Mouse (Mus musculus): Measurements from ENCODE around the gene Dhx58. TPM values are rescaled to one million over a fixed set of nuclear protein-coding genes. Genes with fewer than 3 reads are reported as not detected.

Gene Dhx58
- 10 to 100 TPM; 33.1 to 33.4 TPM for total RNA-seq (2021)
- long read RNA-seq, experiment 1, partial matches to known transcripts: 20 of 28 reads
- long read RNA-seq, experiment 1, other reads (novel, unspliced or antisense): 4 of 28 reads
- long read RNA-seq, experiment 2, transcript Dhx58-201 (13 exons, 2,412 nt): major isoform, 16 of 110 reads
- long read RNA-seq, experiment 2, partial matches to known transcripts: 83 of 110 reads
- long read RNA-seq, experiment 2, other reads (novel, unspliced or antisense): 11 of 110 reads

GRCm38 (mm10) chr11:100703851-100704531, at the start of gene Dhx58:
Gene Dhx58, minus strand, starts transcription at chr11:100704271.
- no peak for DNase-seq (ENCODE audit: low spot score in 2 of 2)

- DNase-seq (ENCODE audit: low spot score in 2 of 2): no peak
Observed at GRCm38 (mm10) chr11:100752294-100752693, 48.2 kb upstream of the Dhx58 start.

- no peak for DNase-seq (ENCODE audit: low spot score in 2 of 2)
Observed at GRCm38 (mm10) chr11:100750127-100750526, 46.1 kb upstream of the Dhx58 start.

DNA sequence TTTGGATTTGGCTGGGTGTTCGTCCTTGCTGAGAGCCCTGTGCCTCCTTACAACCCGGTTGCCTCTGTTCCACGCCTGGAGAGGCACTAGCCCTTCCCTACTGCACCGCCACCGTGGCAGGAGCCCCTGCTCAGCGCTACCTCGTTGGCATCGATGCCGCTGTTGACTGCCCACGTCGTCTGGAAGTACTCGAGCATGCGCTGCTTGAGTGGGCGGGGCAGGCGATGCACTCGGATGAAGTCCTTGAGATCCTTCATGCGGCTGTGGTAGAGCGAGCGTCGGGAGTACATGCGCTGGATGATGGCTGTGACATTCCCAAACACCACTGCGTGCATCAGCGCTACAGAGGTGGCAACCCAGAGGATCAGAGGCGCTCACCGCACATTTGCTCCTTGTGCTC, 45.4 kb upstream of the Dhx58 start:
- DNase-seq (ENCODE audit: low spot score in 2 of 2): no peak

DNA sequence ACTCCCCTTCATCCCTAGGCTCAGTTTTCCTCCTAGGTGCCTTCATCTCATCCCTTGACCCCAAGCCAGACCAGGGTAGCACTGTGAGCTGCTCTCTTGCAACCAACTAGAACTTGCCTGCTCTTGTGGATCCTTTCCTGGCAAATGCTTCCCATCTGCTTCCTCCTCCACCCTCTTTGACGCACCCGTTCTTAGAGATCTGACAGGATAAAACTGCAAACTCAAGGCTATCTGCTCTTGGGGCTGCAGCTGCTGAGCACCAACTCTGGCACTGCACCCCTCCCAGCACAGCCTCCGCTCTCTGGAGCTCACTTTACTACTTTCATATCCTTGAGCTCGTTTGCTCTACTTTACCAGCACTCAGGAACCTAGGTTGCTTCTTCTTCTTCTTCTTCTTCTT, 44.5 kb upstream of the Dhx58 start:
- DNase-seq (ENCODE audit: low spot score in 2 of 2): no peak

GRCm38 (mm10) chr11:100747114-100747513, 43.0 kb upstream of the Dhx58 start:
- DNase-seq (ENCODE audit: low spot score in 2 of 2): no peak

DNA sequence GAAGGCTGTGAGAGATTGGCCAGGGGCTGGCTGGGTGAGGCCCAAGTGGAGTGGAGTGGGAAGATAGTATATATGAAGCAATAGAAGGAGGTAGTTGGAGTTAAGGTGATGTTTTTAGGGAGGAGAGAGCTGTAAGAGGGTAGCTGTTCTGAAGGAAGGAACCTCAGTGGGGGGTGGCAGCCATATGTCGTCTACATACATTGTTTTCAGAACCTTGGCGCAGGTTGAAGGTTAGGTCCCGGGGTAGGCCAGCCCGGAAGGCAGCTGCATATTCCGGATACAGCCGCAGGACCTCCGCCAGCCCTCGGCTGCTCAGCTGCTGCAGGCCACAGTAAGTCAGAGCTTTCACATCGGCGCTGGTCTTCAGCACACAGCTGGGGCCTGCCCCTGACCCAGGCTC, 42.5 kb upstream of the Dhx58 start:
- no peak for DNase-seq (ENCODE audit: low spot score in 2 of 2)

GRCm38 (mm10) chr11:100745085-100745484, 41.0 kb upstream of the Dhx58 start:
- DNase-seq (ENCODE audit: low spot score in 2 of 2): peak in 1 of 2 experiments; percentile 44

GRCm38 (mm10) chr11:100741348-100741747, 37.3 kb upstream of the Dhx58 start:
- no peak for DNase-seq (ENCODE audit: low spot score in 2 of 2)

- DNase-seq (ENCODE audit: low spot score in 2 of 2): no peak
Observed at GRCm38 (mm10) chr11:100738749-100739148, 34.7 kb upstream of the Dhx58 start.

- peak; percentile 93 to 94 for DNase-seq (ENCODE audit: low spot score in 2 of 2)
Observed at GRCm38 (mm10) chr11:100738066-100738604, 34.1 kb upstream of the Dhx58 start, which contains the start of gene Rab5c. Gene Rab5c, minus strand, starts transcription at chr11:100738215.

GRCm38 (mm10) chr11:100737105-100737733, 33.1 kb upstream of the Dhx58 start:
- DNase-seq (ENCODE audit: low spot score in 2 of 2): no peak

- no peak for DNase-seq (ENCODE audit: low spot score in 2 of 2)
Observed at GRCm38 (mm10) chr11:100736746-100737080, 32.6 kb upstream of the Dhx58 start.

DNA sequence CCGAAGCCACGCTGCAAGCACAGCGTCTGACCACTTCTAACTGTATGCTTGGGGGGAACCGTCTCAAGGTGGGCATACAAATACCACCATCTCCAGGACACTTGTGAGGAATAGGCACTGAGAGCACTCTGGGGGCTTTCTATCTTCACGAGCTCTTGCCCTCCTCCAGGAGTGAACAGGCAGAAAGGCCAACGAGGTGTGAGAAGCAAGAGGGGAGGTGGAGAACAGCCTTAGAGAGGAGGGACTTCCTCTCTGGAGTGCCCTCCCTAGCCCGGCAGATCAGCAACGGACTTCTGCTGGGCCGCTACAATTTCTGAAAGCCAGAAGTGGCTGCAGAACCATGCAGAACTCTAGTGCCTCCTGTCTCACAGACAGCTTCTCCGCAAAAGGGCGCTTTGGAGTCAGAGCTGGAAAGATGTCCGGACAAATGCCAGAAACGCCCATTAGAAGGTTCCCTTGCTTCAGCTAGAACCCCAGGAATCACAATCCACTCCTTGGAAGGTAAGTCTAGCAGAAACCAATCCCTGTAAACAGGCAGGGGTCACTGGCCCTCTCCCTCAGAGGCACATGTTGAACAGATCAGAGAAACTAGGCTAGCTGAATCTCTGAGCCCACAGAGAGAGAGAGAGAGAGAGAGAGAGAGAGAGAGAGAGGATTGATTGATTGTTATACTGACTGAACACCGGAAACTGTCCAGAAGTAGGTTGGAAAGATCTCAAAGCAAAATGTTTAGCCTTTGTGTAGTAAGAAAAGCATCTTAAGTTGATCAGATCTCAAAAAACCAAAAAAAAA, 32.1 kb upstream of the Dhx58 start:
- DNase-seq (ENCODE audit: low spot score in 2 of 2): no peak

DNA sequence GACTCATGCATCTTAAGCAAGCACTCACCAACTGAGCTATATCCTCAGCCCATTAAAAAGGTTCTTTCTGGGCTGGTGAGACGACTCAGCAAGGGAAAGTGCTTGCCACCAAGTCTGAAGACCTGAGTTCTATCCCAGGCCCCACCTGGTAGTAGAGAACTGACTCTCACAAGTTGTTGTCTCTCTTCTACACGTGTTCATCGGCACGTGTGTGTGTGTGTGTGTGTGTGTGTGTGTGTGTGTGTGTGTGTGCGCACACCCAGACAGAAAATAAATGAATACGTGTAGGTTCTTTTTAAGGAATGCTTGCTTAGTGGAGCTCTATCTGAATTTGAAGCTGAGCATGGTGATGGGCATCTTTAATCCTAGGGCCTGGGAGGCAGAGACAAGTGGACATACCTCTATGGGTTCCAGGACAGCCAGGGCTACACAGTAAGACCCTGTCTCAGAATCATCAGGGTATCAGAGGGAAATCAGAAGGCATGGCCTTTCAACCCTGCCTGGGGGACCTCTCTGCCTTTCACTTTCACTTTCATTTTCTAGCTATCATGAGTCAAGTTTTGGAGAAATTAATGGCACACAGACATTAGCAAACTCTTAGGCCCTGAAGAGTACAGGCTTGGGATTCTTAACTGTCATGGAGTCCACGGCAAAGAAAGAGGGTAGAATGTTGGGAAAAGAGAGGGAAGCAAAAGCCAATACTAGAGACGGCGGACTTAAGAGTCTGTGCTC, 31.2 kb upstream of the Dhx58 start:
- DNase-seq (ENCODE audit: low spot score in 2 of 2): no peak

DNA sequence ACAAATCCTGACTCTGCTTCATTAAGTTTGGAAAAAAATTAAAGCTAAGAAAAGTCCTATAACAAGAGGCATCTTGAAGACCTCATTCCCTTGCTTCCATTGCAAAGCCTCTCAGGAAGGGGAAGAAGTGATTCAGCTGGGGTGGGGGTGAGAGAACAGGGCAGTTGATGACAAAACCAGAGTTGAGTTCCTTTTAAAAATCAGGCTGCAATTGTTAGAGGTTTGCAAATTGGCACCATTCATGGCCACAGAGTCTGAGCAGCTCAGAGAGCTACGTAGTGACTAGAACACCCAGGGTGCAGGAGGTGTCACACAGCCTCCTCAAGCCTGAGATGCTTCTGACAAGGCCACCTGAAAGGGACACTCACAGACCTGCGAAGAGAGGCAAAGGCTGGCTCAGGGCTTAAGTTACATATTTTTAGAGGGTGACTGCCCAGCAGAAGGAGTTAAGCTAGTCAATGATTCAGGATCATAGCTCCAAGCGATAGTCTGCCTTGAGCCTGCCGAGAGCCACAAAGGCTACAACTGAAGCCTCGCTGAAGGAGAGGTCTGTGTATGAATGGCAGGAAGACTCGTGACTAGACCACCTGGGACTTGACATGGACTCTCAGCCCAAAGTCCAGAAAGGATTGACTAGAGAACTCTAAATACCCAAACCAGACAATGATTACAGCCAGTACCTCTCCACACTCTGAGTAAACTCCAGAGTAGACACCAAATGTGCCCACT, 26.6 kb upstream of the Dhx58 start:
- DNase-seq (ENCODE audit: low spot score in 2 of 2): no peak

GRCm38 (mm10) chr11:100729976-100730375, 25.9 kb upstream of the Dhx58 start:
- no peak for DNase-seq (ENCODE audit: low spot score in 2 of 2)

- DNase-seq (ENCODE audit: low spot score in 2 of 2): no peak
Observed at GRCm38 (mm10) chr11:100728601-100729000, 24.5 kb upstream of the Dhx58 start.

GRCm38 (mm10) chr11:100727201-100727600, 23.1 kb upstream of the Dhx58 start:
- no peak for DNase-seq (ENCODE audit: low spot score in 2 of 2)

- no peak for DNase-seq (ENCODE audit: low spot score in 2 of 2)
Observed at GRCm38 (mm10) chr11:100724919-100725512, 20.9 kb upstream of the Dhx58 start.
